Mouse (Mus musculus) CH12.LX (cell line): ENCODE results near the gene C8a. TPM values are rescaled to one million over a fixed set of nuclear protein-coding genes. Genes with fewer than 3 reads are reported as not detected.

ENCODE experiments used
- DNase-seq: peaks from one replicate; pipeline ENCODE4 v3.0.0-alpha.2; 2013; ENCODE audit errors: extremely low read depth
- H3K27ac ChIP-seq: 2 replicates; pipeline ENCODE4 v1.5.1; 2012; ENCODE audit warnings: low read depth, mild to moderate bottlenecking, control low read depth, moderate library complexity; ENCODE audit not compliant: insufficient read depth
- H3K27me3 ChIP-seq: replicated peaks from 2 replicates; pipeline ENCODE3; 2012; ENCODE audit warnings: inconsistent platforms
- H3K36me3 ChIP-seq, 2 experiments: replicated peaks in 1 of 2; 2 replicates each; pipeline versions ENCODE3 to v1.6.1; 2012; ENCODE audit warnings: inconsistent platforms in 1 of 2, low read length in 1 of 2, mild to moderate bottlenecking in 1 of 2, mixed read lengths in 1 of 2, moderate library complexity in 1 of 2; ENCODE audit not compliant: control insufficient read depth in 1 of 2, insufficient read depth in 1 of 2
- H3K4me1 ChIP-seq, 2 experiments: 2 replicates each; pipeline ENCODE4 v1.6.1; 2012; ENCODE audit warnings: inconsistent platforms in 1 of 2, moderate library complexity in 1 of 2; ENCODE audit not compliant: insufficient read depth in 2 of 2, control insufficient read depth in 1 of 2
- H3K4me2 ChIP-seq: 2 replicates; pipeline ENCODE4 v1.6.1; 2012; ENCODE audit warnings: low read depth, mild to moderate bottlenecking, control low read depth; ENCODE audit not compliant: poor library complexity, insufficient read depth, severe bottlenecking
- H3K4me3 ChIP-seq, 3 experiments: fragments of 150-350 bp in 1 of 3; sonication (generic) in 1 of 3; replicated peaks in 1 of 3; 2 replicates each; pipeline versions ENCODE3 to v1.5.1; 2011 to 2012; ENCODE audit warnings: low read depth in 2 of 3, low read length in 2 of 3, mild to moderate bottlenecking in 2 of 3, moderate library complexity in 2 of 3, control low read depth in 1 of 3, improper control_type of control experiment in 1 of 3, inconsistent platforms in 1 of 3, mixed read lengths in 1 of 3; ENCODE audit not compliant: poor library complexity in 1 of 3
- H3K79me2 ChIP-seq: replicated peaks from 2 replicates; pipeline ENCODE4 v1.6.1; 2012; ENCODE audit warnings: mild to moderate bottlenecking, moderate library complexity; ENCODE audit not compliant: control insufficient read depth, poor library complexity, insufficient read depth, severe bottlenecking; ENCODE audit errors: extremely low read depth
- H3K9ac ChIP-seq: 2 replicates; pipeline ENCODE4 v1.6.1; 2012; ENCODE audit warnings: low read depth, mild to moderate bottlenecking, control low read depth, moderate library complexity; ENCODE audit not compliant: insufficient read depth
- H3K9me3 ChIP-seq: replicated peaks from 2 replicates; pipeline ENCODE3; 2012; ENCODE audit warnings: low read length, inconsistent platforms, mixed read lengths
- BHLHE40 ChIP-seq: IDR thresholded peaks from 2 replicates; pipeline ENCODE4 v1.6.1; 2011; ENCODE audit warnings: mild to moderate bottlenecking, low read depth, low read length, improper control_type of control experiment
- CHD2 ChIP-seq: IDR thresholded peaks from 2 replicates; pipeline ENCODE4 v1.6.1; 2011; ENCODE audit warnings: low read length, improper control_type of control experiment
- CTCF ChIP-seq, 2 experiments: IDR thresholded peaks in 1 of 2; conservative IDR thresholded peaks in 1 of 2; 2 replicates each; pipeline ENCODE4 v1.5.1; 2011 to 2012; ENCODE audit warnings: low read depth in 2 of 2, low read length in 2 of 2, improper control_type of control experiment in 1 of 2, inconsistent platforms in 1 of 2, mild to moderate bottlenecking in 1 of 2, moderate library complexity in 1 of 2
- E2F4 ChIP-seq: IDR thresholded peaks from 2 replicates; pipeline ENCODE4 v1.6.1; 2011; ENCODE audit warnings: low read depth, low read length, improper control_type of control experiment; ENCODE audit not compliant: insufficient replicate concordance
- GABPA ChIP-seq: IDR thresholded peaks from 2 replicates; pipeline ENCODE4 v1.6.1; 2012; ENCODE audit warnings: low read depth, low read length, improper control_type of control experiment, inconsistent platforms; ENCODE audit not compliant: insufficient replicate concordance
- IRF4 ChIP-seq: IDR thresholded peaks from 2 replicates; pipeline ENCODE4 v1.6.1; 2014; ENCODE audit warnings: low read depth, mild to moderate bottlenecking, inconsistent platforms, low read length, improper control_type of control experiment
- JUN ChIP-seq: IDR thresholded peaks from 2 replicates; pipeline ENCODE4 v1.6.1; 2011; ENCODE audit warnings: low read depth, mild to moderate bottlenecking, low read length, improper control_type of control experiment, moderate library complexity; ENCODE audit not compliant: insufficient read depth
- MAFK ChIP-seq: IDR thresholded peaks from 2 replicates; pipeline ENCODE4 v1.6.1; 2011; ENCODE audit warnings: low read length, improper control_type of control experiment; ENCODE audit not compliant: insufficient replicate concordance
- MAX ChIP-seq: IDR thresholded peaks from 2 replicates; pipeline ENCODE4 v1.6.1; 2011; ENCODE audit warnings: low read length, improper control_type of control experiment
- MAZ ChIP-seq: IDR thresholded peaks from 2 replicates; pipeline ENCODE4 v1.6.1; 2012; ENCODE audit warnings: low read depth, mild to moderate bottlenecking, inconsistent platforms, low read length, improper control_type of control experiment, moderate library complexity
- MXI1 ChIP-seq: IDR thresholded peaks from 2 replicates; pipeline ENCODE4 v1.6.1; 2011; ENCODE audit warnings: mild to moderate bottlenecking, low read depth, low read length, improper control_type of control experiment
- MYC ChIP-seq: IDR thresholded peaks from 2 replicates; pipeline ENCODE4 v1.6.1; 2011; ENCODE audit warnings: low read depth, mild to moderate bottlenecking, improper control_type of control experiment, low read length
- NELFE ChIP-seq: IDR thresholded peaks from 2 replicates; pipeline ENCODE4 v1.6.1; 2011; ENCODE audit warnings: low read depth, low read length, improper control_type of control experiment
- NRF1 ChIP-seq: IDR thresholded peaks from 2 replicates; pipeline ENCODE4 v1.6.1; 2014; ENCODE audit warnings: low read depth, mild to moderate bottlenecking, inconsistent platforms, low read length, improper control_type of control experiment, moderate library complexity
- POLR2A ChIP-seq: IDR thresholded peaks from 2 replicates; pipeline ENCODE4 v1.6.1; 2011; ENCODE audit warnings: low read depth, mild to moderate bottlenecking, improper control_type of control experiment, low read length
- POLR2AphosphoS2 ChIP-seq: IDR thresholded peaks from 2 replicates; pipeline ENCODE4 v1.6.1; 2011; ENCODE audit warnings: low read depth, low read length, improper control_type of control experiment
- TCF12 ChIP-seq: IDR thresholded peaks from 2 replicates; pipeline ENCODE4 v1.6.1; 2014; ENCODE audit warnings: low read depth, mild to moderate bottlenecking, inconsistent platforms, low read length, improper control_type of control experiment
- UBTF ChIP-seq: IDR thresholded peaks from 2 replicates; pipeline ENCODE4 v1.6.1; 2012; ENCODE audit warnings: low read depth, mild to moderate bottlenecking, inconsistent platforms, low read length, improper control_type of control experiment, moderate library complexity
- USF2 ChIP-seq: conservative IDR thresholded peaks from 2 replicates; pipeline ENCODE4 v1.6.1; 2011; ENCODE audit warnings: low read depth, low read length, improper control_type of control experiment
- ZC3H11A ChIP-seq: IDR thresholded peaks from 2 replicates; pipeline ENCODE4 v1.6.1; 2012; ENCODE audit warnings: low read depth, mild to moderate bottlenecking, inconsistent platforms, low read length, improper control_type of control experiment
- ZKSCAN1 ChIP-seq: IDR thresholded peaks from 2 replicates; pipeline ENCODE4 v1.6.1; 2012; ENCODE audit warnings: low read depth, inconsistent platforms, low read length, improper control_type of control experiment, borderline replicate concordance
- ZMIZ1 ChIP-seq: IDR thresholded peaks from 2 replicates; pipeline ENCODE4 v1.6.1; 2012; ENCODE audit warnings: low read depth, mild to moderate bottlenecking, inconsistent platforms, low read length, improper control_type of control experiment
- ZNF384 ChIP-seq: IDR thresholded peaks from 2 replicates; pipeline ENCODE4 v1.6.1; 2012; ENCODE audit warnings: low read depth, low read length, improper control_type of control experiment, inconsistent platforms
- dilution Hi-C: fragments of 300-500 bp; cut with MboI; formaldehyde crosslinking; loops from 2 replicates; pipeline ENCODE4 v1.14.3; 2020; ENCODE audit warnings: low sequenced_read_pairs; ENCODE audit not compliant: extremely low pct_unique_long_range_greater_than_20kb, extremely low pct_ligation_motif_present
- in situ Hi-C: fragments of 300-500 bp; cut with MboI; formaldehyde crosslinking; loops from 3 replicates; pipeline ENCODE4 v1.14.3; 2019; ENCODE audit warnings: low sequenced_read_pairs, low pct_ligation_motif_present, low pct_unique_long_range_greater_than_20kb, mixed read lengths
- polyA plus RNA-seq: library from polyadenylated mRNA; unstranded; fragments of >175 nt; gene quantifications from 2 replicates; pipeline ENCODE4 v1.2.1, GENCODE M21; 2012; ENCODE audit warnings: low read depth; ENCODE audit not compliant: insufficient read length
- total RNA-seq, 2 experiments: library from RNA; depleted of rRNA; stranded (reverse); fragments of 300-350 nt in 1 of 2; fragments of >200 nt in 1 of 2; gene quantifications; 2 replicates each; pipeline ENCODE4 v1.2.3; 2012 to 2014

The C8a gene
- total and polyA plus RNA-seq, 3 experiments, result 0.21 to 0.76 (median 0.40) TPM

- no peak overlapping the region for H3K9ac ChIP-seq
- no peak for DNase-seq
- H3K4me2 ChIP-seq, result no peak overlapping the region
- dilution Hi-C loops, result no loop called here
- no peak overlapping the region for H3K27ac ChIP-seq
- 0 out of 4 replicates have a peak, but pooled peaks cover 0 to 1% of the 10 kb centered on the region in 2 experiments for H3K4me1 ChIP-seq
- in situ Hi-C loops, result no loop called here
- H3K9me3 ChIP-seq, result peaks cover 18% of the 10 kb centered on the region
- no peaks in the 10 kb centered on the region for H3K27me3 ChIP-seq
- H3K79me2 ChIP-seq, result no peaks in the 10 kb centered on the region
- H3K36me3 ChIP-seq, result no peaks in the 10 kb centered on the region
- no peak overlapping the region for H3K4me3 ChIP-seq
- TF ChIP-seq E2F4 (no peak), GABPA (no peak), NRF1 (no peak), IRF4 (no peak), ZNF384 (no peak), MYC (no peak), MAX (no peak), ZC3H11A (no peak), CTCF (conservative IDR thresholded peaks at IDR 0.05 in 1 of 2, IDR thresholded peaks at IDR 0.05 in 1 of 2; ENCODE audit: low read depth in 2 of 2, low read length in 2 of 2) (no peak), CHD2 (no peak), ZKSCAN1 (no peak), POLR2AphosphoS2 (no peak), TCF12 (no peak), BHLHE40 (no peak), POLR2A (no peak), NELFE (no peak), MAFK (no peak), MXI1 (no peak), JUN (no peak), MAZ (no peak)
- TF ChIP-seq, all 38 proteins: peak for 0
Measured at GRCm38 (mm10) chr4:104805414-104806257, 70.6 kb downstream of the C8a start.

- Histone ChIP-seq H3K9ac (no peak overlapping the region), H3K36me3 (no peaks in the 10 kb centered on the region), H3K79me2 (no peaks in the 10 kb centered on the region), H3K4me3 (no peak overlapping the region), H3K27me3 (no peaks in the 10 kb centered on the region), H3K9me3 (peaks cover 20% of the 10 kb centered on the region), H3K27ac (no peak overlapping the region), H3K4me1 (peaks cover 0 to 14% of the 10 kb centered on the region in 2 experiments; a peak in 2 of 4 replicates), H3K4me2 (no peak overlapping the region)
- dilution Hi-C loops (no loop called here), in situ Hi-C loops (no loop called here)
- TF ChIP-seq NRF1 (no peak), ZMIZ1 (no peak), UBTF (no peak), MXI1 (no peak), NELFE (no peak), USF2 (no peak)
- no peak for DNase-seq
Measured at GRCm38 (mm10) chr4:104804100-104804499, 72.1 kb downstream of the C8a start.
